In genomic region chr14:29216106-29216505, GRCm38 (mm10) we compare ENCODE assay signal across 22 mouse cellular contexts.
DNase-seq lines count a peak whose midpoint lies in the region; TF ChIP-seq lines count a peak whose summit lies in the region.
"Had no signal": no experiment of that assay in that cellular context is flagged by ENCODE, and none has a peak within 500 bp of the region (broad histone marks: within the 10 kb centered on the region; RNA-seq: fewer than 3 reads in every experiment).

No protein-coding gene starts in this region.

- H3K27ac ChIP-seq in layer of hippocampus, adult 2 months, result peak overlapping the region; percentile 28; the same call in 1 of the 2 replicates
- H3K27ac ChIP-seq: embryonic facial prominence, embryonic 10.5 days; embryonic facial prominence, embryonic 12.5 days; forebrain, embryonic 13.5 days; forebrain, embryonic 15.5 days had no signal

- TF ChIP-seq CTCF in layer of hippocampus, adult 2 months (conservative IDR thresholded peaks at IDR 0.05), result no peak

- intact Hi-C loops in left cerebral cortex, postnatal 4 days (cut with DNase I), result no loop called here
- intact Hi-C loops in heart, postnatal 10 days (cut with DNase I), result no loop called here

- H3K4me3 ChIP-seq in layer of hippocampus, adult 2 months, result no peak overlapping the region
- H3K4me3 ChIP-seq: embryonic facial prominence, embryonic 10.5 days; embryonic facial prominence, embryonic 12.5 days; erythroblast, embryonic 14.5 days; forebrain, embryonic 13.5 days; forebrain, embryonic 15.5 days had no signal

- DNase-seq in layer of hippocampus, adult 2 months (ENCODE audit: low spot score in 2 of 2), result no peak
- no peak for DNase-seq in layer of hippocampus, postnatal 36 days
- peak; percentile 20 for DNase-seq in retina, postnatal 1 day
- DNase-seq in retina, embryonic 14.5 days (ENCODE audit: low spot score), result no peak
- DNase-seq in fat pad, adult 2 months (ENCODE audit: extremely low read depth, low read depth, low spot score), result peak; percentile 88
- DNase-seq in left cerebral cortex, postnatal 4 days, result no peak
- no peak for DNase-seq in heart, postnatal 10 days
- DNase-seq: adrenal gland, postnatal 10 days; adrenal gland, postnatal 25 days; B cell, adult 2 months; cerebellum, adult 11 months; cerebellum, adult 18-20 months; cerebellum, adult 8-10 months; cerebellum, adult 9-11 months; cerebellum, postnatal 14 days; cerebellum, postnatal 36 days; forebrain, postnatal 0 days had no signal

Comparison
In these comparisons a context has a peak if more than half of its experiments do, and no peak if none do; other contexts are left out.
1. DNase-seq: peak in retina, postnatal 1 day (single experiment) and fat pad, adult 2 months (single experiment); none in layer of hippocampus, adult 2 months (0 of 2), layer of hippocampus, postnatal 36 days (0 of 2), retina, embryonic 14.5 days (single experiment), left cerebral cortex, postnatal 4 days (single experiment) and heart, postnatal 10 days (0 of 2).